Mouse (Mus musculus) hindbrain, embryonic 11.5 days (tissue): ENCODE results near the gene Dhx40. TPM values are rescaled to one million over a fixed set of nuclear protein-coding genes. Genes with fewer than 3 reads are reported as not detected.

Experiments used
- ATAC-seq: fragments of 200-750 bp; cut with Nextera tagmentation; 2 replicates; pipeline ENCODE4 v1.8.0; 2017; ENCODE audit warnings: mild to moderate bottlenecking, moderate TSS enrichment, moderate library complexity; ENCODE audit not compliant: low FRiP score
- DNase-seq: peaks from one replicate; pipeline ENCODE4 v3.0.0-alpha.2; 2015; ENCODE audit warnings: low spot score
- H3K27ac ChIP-seq: fragments of 300-500 bp; sonication (generic); 2 replicates; pipeline ENCODE4 v1.5.1; 2014; ENCODE audit warnings: mild to moderate bottlenecking, low read depth, low read length
- H3K27me3 ChIP-seq: fragments of 300-500 bp; sonication (generic); 2 replicates; pipeline ENCODE4 v1.6.1; 2014; ENCODE audit warnings: mild to moderate bottlenecking, low read length, moderate library complexity, mixed read lengths; ENCODE audit not compliant: control insufficient read depth, insufficient read depth
- H3K36me3 ChIP-seq: fragments of 300-500 bp; sonication (generic); 2 replicates; pipeline ENCODE4 v1.6.1; 2014; ENCODE audit warnings: mild to moderate bottlenecking, low read length, moderate library complexity, mixed read lengths; ENCODE audit not compliant: control insufficient read depth, insufficient read depth
- H3K4me1 ChIP-seq: fragments of 300-500 bp; sonication (generic); replicated peaks from 2 replicates; pipeline ENCODE4 v1.6.1; 2014; ENCODE audit warnings: low read length, mixed read lengths; ENCODE audit not compliant: control insufficient read depth, insufficient read depth
- H3K4me2 ChIP-seq: fragments of 300-500 bp; sonication (generic); replicated peaks from 2 replicates; pipeline ENCODE4 v1.6.1; 2014; ENCODE audit warnings: mild to moderate bottlenecking, low read depth, low read length
- H3K4me3 ChIP-seq: fragments of 300-500 bp; sonication (generic); 2 replicates; pipeline ENCODE4 v1.5.1; 2014; ENCODE audit warnings: low read depth, low read length
- H3K9ac ChIP-seq: fragments of 300-500 bp; sonication (generic); 2 replicates; pipeline ENCODE4 v1.6.1; 2014; ENCODE audit warnings: low read depth, low read length
- H3K9me3 ChIP-seq: fragments of 300-500 bp; sonication (generic); 2 replicates; pipeline ENCODE4 v1.6.1; 2016; ENCODE audit warnings: low read length; ENCODE audit not compliant: control insufficient read depth
- WGBS: fragments of 180-500 bp; shearing (Covaris S2); extraction: QIAGEN DNeasy Blood & Tissue Kit; methylation state at CpG from one replicate; pipeline ENCODE4 v1.1.7; 2014; 5-methylcytosine and 5-hydroxymethylcytosine counted together
- polyA plus RNA-seq: library from polyadenylated mRNA; unstranded; fragments of >200 nt; fragmentation: Nextera tagmentation; extraction: Ambion mirVana; gene quantifications from 2 replicates; pipeline ENCODE4 v1.2.1, GENCODE M21; 2014

The Dhx40 gene
- polyA plus RNA-seq, 1 experiment from 2014 or later, result 52.7 TPM

DNA sequence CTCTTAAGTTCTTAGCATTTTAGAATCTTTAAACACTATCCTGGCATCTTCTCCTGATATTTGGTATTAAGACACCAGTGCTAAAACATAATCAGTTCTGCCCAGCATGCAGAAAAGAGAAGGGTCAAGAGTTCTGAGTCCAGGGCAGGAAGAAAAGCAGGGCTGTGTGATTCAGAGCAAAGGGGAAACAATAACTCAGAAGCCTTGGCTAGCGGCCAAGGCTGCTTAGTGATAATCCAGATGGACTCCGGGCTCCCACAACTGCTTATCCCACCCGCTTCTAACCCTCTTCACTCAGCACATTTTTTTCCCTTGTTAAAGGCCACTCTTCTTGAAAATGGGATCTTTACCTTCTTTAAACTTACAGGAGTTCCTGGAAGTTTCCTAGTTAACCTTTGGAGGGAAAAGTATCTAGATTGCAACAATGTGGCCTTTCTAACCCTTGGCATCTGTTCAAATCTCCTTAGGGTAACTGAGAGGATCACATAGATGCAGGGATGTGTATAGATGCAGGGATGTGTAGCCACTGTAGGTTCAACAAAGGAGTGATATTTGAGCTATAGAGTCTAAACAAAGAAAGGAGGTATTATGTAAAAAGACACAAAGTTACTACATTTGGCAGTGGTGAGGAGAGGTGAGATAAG lies 33.1 kb upstream of the Dhx40 start:
- Histone ChIP-seq H3K4me3 (no peak overlapping the region), H3K36me3 (no peaks in the 10 kb centered on the region), H3K4me1 (peaks cover 2% of the 10 kb centered on the region; the same call in 1 of the 2 replicates), H3K9ac (no peak overlapping the region), H3K27me3 (no peaks in the 10 kb centered on the region), H3K4me2 (no peak overlapping the region), H3K9me3 (no peaks in the 10 kb centered on the region), H3K27ac (peak overlapping the region; percentile 6; the same call in 1 of the 2 replicates)
- 12% methylated on average over 3 of the region's 3 CpGs for WGBS
- DNase-seq (peak; percentile 73), ATAC-seq (peak; percentile 53; the same call in 1 of the 2 replicates)

GRCm38 (mm10) chr11:86839716-86840447 lies 32.3 kb upstream of the Dhx40 start:
- Histone ChIP-seq H3K27me3 (no peaks in the 10 kb centered on the region), H3K4me3 (no peak overlapping the region), H3K4me2 (no peak overlapping the region), H3K36me3 (no peaks in the 10 kb centered on the region), H3K9me3 (no peaks in the 10 kb centered on the region), H3K27ac (peak overlapping the region; percentile 25; the same call in 1 of the 2 replicates), H3K4me1 (peaks cover 2% of the 10 kb centered on the region; the same call in 1 of the 2 replicates), H3K9ac (no peak overlapping the region)
- 41% methylated on average over 7 of the region's 7 CpGs for WGBS
- ATAC-seq (peak; percentile 80), DNase-seq (peak; percentile 37)

DNA sequence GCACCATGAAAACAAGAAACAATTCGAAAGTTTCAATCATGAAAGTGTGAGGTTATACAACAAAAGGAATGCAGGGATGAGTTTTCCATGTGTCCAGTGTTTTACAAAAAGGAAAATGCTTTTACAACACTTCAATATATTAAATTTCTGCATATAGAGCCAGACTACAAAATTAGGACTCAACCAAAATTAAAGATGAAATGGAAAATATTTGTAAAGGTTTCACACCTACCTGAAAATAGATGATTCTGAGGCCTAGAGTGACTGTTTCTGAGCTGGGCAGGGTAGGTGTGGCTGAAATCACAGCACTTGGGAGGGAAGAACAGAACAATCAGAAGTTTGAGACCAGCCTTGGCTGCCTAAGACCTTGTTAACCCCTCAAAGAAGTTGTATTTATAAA lies 31.2 kb upstream of the Dhx40 start:
- peaks cover 2% of the 10 kb centered on the region; the same call in 1 of the 2 replicates for H3K4me1 ChIP-seq
- H3K27me3 ChIP-seq, result no peaks in the 10 kb centered on the region
- H3K27ac ChIP-seq, result no peak overlapping the region
- no peak for ATAC-seq
- H3K9me3 ChIP-seq, result no peaks in the 10 kb centered on the region
- H3K9ac ChIP-seq, result no peak overlapping the region
- H3K4me2 ChIP-seq, result no peak overlapping the region
- 85% methylated on average over 1 of the region's 1 CpGs for WGBS
- no peak overlapping the region for H3K4me3 ChIP-seq
- DNase-seq, result no peak
- no peaks in the 10 kb centered on the region for H3K36me3 ChIP-seq

- no peaks in the 10 kb centered on the region for H3K36me3 ChIP-seq
- H3K4me1 ChIP-seq, result peaks cover 2% of the 10 kb centered on the region; the same call in 1 of the 2 replicates
- DNase-seq (peak; percentile 82), ATAC-seq (no peak)
- no peaks in the 10 kb centered on the region for H3K27me3 ChIP-seq
- no peak overlapping the region for H3K27ac ChIP-seq
- no peaks in the 10 kb centered on the region for H3K9me3 ChIP-seq
- WGBS, result 40% methylated on average over 2 of the region's 2 CpGs
- H3K4me2 ChIP-seq, result no peak overlapping the region
- no peak overlapping the region for H3K9ac ChIP-seq
- no peak overlapping the region for H3K4me3 ChIP-seq
Measured at GRCm38 (mm10) chr11:86836366-86836765, 28.8 kb upstream of the Dhx40 start.

- no peak overlapping the region for H3K4me3 ChIP-seq
- H3K4me1 ChIP-seq, result peaks cover 2% of the 10 kb centered on the region; the same call in 1 of the 2 replicates
- WGBS, result 58% methylated on average over 8 of the region's 8 CpGs
- H3K9ac ChIP-seq, result no peak overlapping the region
- H3K9me3 ChIP-seq, result no peaks in the 10 kb centered on the region
- DNase-seq (no peak), ATAC-seq (no peak)
- no peaks in the 10 kb centered on the region for H3K27me3 ChIP-seq
- H3K36me3 ChIP-seq, result no peaks in the 10 kb centered on the region
- H3K27ac ChIP-seq, result no peak overlapping the region
- no peak overlapping the region for H3K4me2 ChIP-seq
Measured at GRCm38 (mm10) chr11:86834628-86835338, 27.2 kb upstream of the Dhx40 start.

- Histone ChIP-seq H3K4me2 (no peak overlapping the region), H3K27me3 (no peaks in the 10 kb centered on the region), H3K27ac (no peak overlapping the region), H3K9ac (no peak overlapping the region), H3K9me3 (no peaks in the 10 kb centered on the region), H3K4me1 (no peaks in the 10 kb centered on the region), H3K4me3 (no peak overlapping the region), H3K36me3 (no peaks in the 10 kb centered on the region)
- 79% methylated on average over 7 of the region's 7 CpGs for WGBS
- DNase-seq (no peak), ATAC-seq (no peak)
Measured at GRCm38 (mm10) chr11:86834050-86834449, 26.5 kb upstream of the Dhx40 start.

- Histone ChIP-seq H3K27ac (no peak overlapping the region), H3K27me3 (no peaks in the 10 kb centered on the region), H3K9ac (no peak overlapping the region), H3K4me2 (no peak overlapping the region), H3K36me3 (no peaks in the 10 kb centered on the region), H3K9me3 (no peaks in the 10 kb centered on the region), H3K4me3 (no peak overlapping the region), H3K4me1 (no peaks in the 10 kb centered on the region)
- no peak for ATAC-seq
- no peak for DNase-seq
- 68% methylated on average over 3 of the region's 3 CpGs for WGBS
Measured at GRCm38 (mm10) chr11:86833153-86833552, 25.6 kb upstream of the Dhx40 start.

DNA sequence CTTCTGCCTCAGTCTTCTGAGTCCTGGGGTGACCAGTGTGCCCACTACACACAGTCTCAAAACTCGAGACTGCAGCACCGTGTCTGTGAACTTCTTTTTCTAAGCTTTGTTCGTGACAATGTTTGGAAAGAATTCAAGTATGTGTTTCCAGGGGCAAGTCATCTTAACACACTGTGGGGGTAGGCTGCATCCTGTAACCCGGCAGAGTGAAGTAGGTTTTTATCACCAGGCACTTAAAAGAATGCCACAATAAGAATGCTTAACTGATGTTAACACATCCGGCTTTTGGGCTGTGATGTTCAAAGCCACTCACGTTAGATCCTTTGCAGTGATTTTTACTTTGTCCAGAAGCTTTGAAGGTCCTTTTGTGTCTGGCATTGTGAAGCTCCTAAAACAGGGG lies 20.9 kb upstream of the Dhx40 start:
- WGBS, result 79% methylated on average over 6 of the region's 6 CpGs
- no peaks in the 10 kb centered on the region for H3K4me1 ChIP-seq
- no peaks in the 10 kb centered on the region for H3K9me3 ChIP-seq
- DNase-seq (no peak), ATAC-seq (no peak)
- H3K4me3 ChIP-seq, result no peak overlapping the region
- no peak overlapping the region for H3K9ac ChIP-seq
- no peak overlapping the region for H3K4me2 ChIP-seq
- no peak overlapping the region for H3K27ac ChIP-seq
- no peaks in the 10 kb centered on the region for H3K36me3 ChIP-seq
- H3K27me3 ChIP-seq, result no peaks in the 10 kb centered on the region
